Mouse (Mus musculus) kidney, postnatal 25 days (tissue): ENCODE data around the gene Dpf3.
A peak's percentile ranks its signal among the peaks of the same experiment; 100 is the strongest.

ENCODE experiments used
- DNase-seq, 2 experiments: peaks; one replicate each; pipeline ENCODE4 v3.0.0; 2021; ENCODE audit warnings: mixed read lengths in 2 of 2

Dpf3 gene

DNA sequence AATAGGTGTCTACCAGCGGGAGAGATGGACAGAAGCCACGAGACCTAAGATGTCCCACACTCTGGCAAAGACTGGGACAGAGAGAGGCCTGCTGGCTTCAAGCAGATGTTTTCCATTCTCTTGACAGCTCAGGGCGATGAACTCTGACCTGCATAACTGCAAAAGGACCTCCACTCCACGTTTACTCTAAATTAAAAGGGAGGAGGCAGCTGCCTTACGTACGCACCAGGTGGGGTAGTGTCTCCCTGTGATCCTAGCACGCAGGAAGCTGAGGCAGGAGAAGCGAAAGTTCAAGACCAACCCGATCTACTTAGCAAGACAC lies 8.4 kb upstream of the Dpf3 start:
- no peak for DNase-seq

- DNase-seq = no peak
Measured at GRCm38 (mm10) chr12:83495248-83495960, 7.9 kb upstream of the Dpf3 start.

- DNase-seq = no peak
Measured at GRCm38 (mm10) chr12:83494196-83494595, 6.7 kb upstream of the Dpf3 start.

- no peak for DNase-seq
Measured at GRCm38 (mm10) chr12:83492808-83493207, 5.3 kb upstream of the Dpf3 start.

DNA sequence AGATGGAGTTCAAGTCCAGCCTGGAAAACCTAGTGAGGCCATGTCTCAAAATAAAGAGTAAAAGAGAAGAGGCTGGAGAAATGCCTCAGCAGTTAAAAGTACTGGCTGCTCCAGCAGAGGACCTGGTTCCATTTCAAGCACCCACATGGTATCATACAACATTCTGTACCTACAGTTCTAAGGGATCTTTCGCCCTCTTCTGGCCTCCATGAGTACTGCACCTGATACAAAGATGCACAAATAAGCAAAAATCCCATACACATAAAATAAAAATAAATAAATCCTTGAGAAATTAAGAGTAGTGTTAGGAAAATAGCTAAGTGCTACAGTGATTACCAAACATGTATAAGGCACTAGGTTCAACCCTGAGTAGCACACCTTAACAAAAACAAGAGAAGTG lies 4.1 kb upstream of the Dpf3 start:
- DNase-seq = peak in 1 of 2 experiments; percentile 37

GRCm38 (mm10) chr12:83489748-83490147 lies 2.2 kb upstream of the Dpf3 start:
- no peak for DNase-seq

DNA sequence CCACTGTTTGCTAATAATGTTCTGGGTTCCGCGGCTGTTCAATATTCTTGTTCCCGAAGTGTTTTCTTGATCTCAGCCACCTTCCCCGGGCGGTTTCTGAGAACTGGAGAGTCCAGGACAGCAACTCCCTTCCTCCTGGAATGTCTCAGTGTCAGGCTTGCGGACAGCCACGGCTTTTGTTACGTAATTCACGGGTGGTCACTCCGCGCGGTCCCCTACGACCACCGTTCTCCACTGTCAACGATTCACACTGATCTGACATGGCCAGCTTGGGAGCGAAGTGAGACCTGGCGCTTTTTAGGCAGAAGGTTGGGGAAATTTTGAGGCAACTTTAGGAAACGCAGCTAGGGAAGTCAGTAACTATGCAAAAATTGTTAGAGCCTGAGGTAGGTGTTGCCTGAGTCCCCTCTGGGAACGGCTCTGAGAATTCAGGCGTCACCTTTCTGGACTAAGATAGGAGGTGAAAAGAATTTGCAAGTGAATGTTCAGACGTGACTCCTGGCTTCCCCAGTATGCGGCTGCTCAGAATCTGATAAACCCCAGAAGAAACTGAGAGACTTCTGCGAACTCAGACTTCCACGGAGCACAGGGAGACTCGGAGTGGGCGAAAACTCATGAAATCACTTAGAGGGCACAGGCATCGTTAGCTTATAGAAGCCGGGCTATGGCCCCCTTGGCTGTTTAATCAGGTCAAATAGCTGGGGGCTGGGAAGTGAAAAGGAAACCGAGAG lies 860 bp upstream of the Dpf3 start:
- DNase-seq = peak; percentile 29 to 50

DNA sequence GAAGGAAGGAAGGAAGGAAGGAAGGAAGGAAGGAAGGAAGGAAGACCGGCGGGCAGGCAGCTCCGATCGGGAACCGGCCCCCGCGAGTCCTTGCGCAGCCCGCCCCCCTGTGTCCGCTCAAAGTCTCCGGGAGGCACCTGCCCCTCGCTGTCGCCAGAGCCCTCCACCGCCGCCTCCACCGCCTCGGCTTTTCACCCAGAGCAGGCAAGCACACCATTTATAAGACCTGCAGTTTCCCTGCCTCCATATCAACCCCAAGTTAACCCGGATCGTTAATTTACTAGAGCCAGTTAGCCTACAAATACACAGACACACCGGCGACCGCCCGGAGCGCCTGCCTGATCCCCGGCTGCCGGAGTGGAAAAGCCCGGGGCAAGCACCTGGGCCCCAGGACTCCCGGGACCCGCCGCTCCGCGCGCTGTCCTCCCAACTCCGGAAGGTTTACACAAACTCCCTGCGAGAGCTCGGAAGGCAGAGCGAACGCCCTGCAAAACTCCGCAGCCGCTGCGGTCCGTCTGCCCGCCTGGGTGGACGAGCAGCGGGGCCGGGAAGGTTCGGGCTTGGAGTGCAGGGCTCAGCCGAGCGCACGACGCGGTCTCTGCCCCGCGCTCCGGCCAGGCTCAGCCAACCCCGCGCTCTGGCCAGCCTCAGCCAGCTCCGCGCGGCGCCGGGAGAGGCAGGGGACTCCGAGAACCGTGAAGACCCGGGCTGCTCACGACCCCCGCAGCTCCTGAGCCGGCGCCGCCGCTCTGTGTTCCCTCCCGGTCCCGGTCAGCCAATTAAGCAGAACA lies 650 bp downstream of the Dpf3 start:
- DNase-seq = peak; percentile 52 to 77

DNA sequence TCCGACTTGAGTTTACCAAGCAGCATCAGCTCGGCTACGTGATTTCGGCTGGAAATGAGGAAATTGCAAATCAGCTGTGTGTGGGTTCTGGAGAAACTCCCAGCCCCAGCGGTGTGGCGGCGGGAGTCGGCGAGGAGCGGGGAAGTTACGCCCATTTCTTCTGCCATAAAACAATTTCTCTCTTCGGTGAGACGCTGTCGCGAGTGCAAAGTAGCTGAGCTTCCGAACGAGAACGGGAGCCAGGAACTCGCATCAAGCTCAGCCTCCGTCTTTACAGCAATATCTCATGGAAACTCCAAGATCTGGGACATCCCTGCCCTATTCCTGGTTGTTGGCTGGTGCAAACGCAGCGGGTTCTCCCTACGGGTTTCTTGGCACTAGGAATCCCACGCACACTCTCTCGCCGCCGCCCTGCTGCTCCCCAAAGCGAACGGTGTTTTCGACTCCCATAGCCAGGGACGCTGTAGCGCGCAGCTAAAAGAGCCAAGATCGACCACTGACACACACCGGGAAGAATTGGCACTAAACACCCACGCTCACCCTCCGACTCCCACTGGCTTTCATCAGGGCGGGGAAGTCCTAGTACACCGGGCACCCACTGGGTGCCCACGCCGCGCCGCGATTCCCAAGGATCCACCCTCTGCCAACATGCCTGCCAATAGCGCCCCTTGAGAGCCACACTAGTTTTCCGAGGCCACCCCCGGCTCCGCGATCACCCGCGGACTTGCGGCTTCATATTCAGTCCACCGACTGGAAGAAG lies 1.4 kb downstream of the Dpf3 start:
- DNase-seq = peak; percentile 32 to 42

- DNase-seq = peak in 1 of 2 experiments; percentile 18
Measured at GRCm38 (mm10) chr12:83484855-83485745, 2.4 kb downstream of the Dpf3 start.

DNA sequence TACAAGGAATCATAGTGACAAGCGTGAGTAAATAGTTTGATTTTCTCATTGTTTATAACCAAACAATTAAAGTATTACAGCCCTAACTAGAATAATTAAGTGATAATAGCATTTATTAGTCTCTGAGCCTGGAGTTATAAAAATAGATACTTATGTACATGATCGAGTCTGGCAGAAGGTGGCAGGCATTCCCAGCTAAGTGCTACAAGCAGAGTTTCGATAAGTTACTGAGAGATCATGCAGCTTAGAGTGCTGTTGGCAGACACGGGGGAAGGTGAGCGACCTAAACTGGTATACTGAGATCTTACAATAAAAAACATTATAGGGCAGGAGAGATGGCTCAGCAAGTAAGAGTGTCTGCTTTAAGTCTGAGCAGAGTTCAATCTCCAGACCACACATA lies 3.9 kb downstream of the Dpf3 start:
- no peak for DNase-seq

- no peak for DNase-seq
Measured at GRCm38 (mm10) chr12:83481439-83481838, 6.1 kb downstream of the Dpf3 start.

- DNase-seq = no peak
Measured at GRCm38 (mm10) chr12:83479818-83480401, 7.6 kb downstream of the Dpf3 start.

DNA sequence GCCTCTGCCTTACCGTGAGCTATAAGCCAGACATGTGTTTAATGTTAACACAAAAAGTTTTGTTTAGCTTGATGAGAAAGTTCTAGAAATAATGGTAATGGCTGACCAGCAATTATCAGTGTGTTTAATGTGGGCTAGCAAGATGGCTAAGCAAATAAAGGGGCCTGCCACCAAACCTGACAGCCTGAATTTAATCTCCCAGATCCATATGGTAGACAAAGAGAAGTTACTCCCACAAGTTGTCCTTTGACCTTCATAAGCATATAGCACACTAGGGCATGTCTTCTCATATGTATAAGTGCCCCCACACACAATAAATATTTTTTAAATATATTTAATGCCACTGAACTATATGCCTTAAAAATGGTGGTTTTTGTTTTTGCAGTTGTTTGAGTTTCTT lies 8.4 kb downstream of the Dpf3 start:
- no peak for DNase-seq

DNA sequence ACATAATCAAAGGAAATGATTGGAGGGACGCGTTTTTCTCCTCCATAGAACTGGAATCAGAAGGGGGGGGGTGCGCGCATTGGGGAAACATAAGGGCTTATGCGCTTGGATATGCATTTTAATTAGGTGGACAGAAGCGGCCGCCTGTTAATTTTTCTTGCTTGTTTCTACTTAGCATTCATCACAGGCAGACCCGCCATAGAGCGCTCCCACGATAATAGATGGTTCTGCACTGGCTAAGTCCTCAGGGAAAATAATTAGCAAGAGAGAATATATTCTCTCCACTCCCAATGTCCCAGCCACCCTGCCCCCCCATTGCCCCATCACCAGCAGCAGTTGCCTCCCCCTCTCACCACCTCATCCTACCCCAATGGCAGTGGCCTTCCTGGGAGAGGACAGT lies 11.2 kb downstream of the Dpf3 start:
- no peak for DNase-seq

DNA sequence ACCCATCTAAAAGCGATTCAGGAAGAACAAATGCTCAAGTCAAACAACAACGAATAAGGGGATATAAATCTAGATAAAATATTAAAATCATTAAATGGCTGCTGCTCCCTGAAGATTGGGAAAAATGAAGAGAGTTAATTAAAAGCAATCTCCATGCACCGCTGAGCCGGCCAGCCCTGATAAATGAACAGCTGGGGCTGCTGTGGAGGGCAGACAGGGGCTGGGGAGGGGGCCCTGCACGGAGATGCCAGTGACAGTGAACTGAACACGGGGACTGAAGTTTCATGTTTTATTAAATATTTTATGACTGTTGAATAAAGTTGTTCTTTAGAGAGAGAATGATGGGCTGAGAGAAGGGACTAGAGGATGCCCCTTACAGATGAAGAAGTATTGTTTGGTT lies 12.1 kb downstream of the Dpf3 start:
- no peak for DNase-seq

DNA sequence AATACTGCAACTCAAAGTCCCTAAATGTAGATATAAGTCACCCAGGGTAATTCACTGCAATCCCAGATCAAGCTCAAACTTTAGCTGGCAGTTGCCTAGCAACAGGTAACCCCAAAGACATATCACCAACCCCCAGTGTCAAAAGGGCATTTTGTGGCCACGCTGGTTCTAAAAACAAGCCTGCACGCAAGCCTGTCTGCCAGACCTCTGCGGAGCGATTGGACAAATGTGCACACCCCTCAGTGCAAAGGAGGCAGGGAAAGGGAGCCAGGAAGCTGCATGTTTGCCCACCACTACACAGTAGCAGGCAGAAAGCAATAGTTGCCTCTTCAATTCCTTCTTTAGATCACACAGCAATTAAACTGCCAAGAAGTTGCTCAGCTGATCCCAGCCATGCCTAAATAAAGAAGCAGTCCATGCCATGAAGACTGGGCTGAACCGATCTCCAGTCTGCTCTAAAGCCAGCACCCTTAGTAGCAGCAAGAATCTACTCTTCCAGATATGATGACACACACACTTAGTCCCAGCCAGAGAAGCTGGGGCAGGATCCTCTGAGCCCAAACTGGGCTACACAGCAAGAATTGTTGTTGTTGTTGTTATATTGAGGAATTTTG lies 13.4 kb downstream of the Dpf3 start:
- no peak for DNase-seq

GRCm38 (mm10) chr12:83471760-83472159 lies 15.8 kb downstream of the Dpf3 start:
- no peak for DNase-seq

DNA sequence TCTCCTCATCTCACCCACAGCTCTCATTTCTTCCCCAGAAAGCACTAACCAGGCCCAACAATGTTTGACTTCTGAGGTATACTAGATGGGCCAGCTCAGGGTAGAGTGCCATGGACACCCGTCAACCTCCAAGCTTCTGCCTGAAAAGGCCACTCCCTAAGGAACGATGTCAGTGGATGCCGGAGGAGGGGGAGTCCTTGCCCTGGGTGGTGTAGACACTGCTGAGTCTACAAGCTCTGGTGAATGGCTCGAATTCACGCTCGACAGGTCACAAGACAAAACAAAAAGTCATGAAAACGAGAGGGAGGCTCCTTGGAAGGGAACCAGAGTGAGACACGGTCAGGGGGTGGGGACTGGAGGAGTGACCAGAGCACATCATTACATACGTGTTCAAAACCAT lies 17.4 kb downstream of the Dpf3 start:
- no peak for DNase-seq

DNA sequence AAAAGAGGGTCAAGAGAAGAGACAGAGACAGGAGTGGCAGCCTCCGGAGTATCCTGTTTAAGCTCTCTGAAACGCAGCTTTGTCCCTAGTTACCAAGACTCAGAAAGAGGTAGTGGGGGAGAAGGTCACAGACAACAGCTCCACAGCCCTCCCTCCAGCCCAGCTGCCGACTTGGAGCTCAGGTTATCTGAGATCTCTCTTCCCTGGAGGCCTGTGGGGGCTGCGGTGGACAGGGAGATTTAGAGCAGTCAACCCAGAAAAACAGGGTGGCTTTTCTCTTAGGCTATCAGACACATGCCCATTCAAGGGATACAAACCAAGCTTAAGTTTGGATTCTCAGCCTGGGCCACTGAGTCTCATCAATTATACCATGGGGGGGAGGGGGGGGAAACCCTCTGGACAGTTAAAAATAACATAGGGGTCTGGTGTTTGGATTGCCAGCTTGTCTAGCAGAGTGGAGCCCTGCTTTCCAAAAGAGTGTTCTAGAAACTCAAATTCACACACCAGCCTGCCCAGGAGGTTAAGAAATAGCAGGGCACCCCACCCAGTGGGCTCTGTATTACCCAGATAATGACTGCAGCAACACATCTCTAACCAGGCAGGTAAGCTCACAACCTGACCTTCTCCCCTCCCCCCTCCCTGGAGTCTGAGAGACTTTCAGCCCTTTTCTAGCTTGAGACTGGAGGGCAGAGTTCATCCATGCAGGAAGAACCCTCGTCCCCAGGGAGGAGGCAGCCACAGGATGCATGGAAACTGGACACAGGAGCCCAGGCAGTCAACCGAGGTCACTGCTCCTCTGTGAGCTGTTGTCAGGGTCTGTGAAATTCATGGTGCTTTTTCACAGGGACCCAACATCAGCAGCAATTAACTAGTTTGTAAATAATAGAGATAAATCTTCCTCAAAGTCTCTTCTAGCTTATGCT lies 20.7 kb downstream of the Dpf3 start:
- DNase-seq = peak; percentile 70 to 89
